Mouse (Mus musculus) T-helper 1 cell (primary cell): Measurements from ENCODE around the gene Hmg20b.

Source experiments
- in situ Hi-C: fragments of 300-600 bp; cut with MboI, MseI; formaldehyde crosslinking; loops from one replicate; pipeline ENCODE4 v1.15.1; 2025; ENCODE audit warnings: high pct_unique_total_duplicates

Gene Hmg20b

DNA sequence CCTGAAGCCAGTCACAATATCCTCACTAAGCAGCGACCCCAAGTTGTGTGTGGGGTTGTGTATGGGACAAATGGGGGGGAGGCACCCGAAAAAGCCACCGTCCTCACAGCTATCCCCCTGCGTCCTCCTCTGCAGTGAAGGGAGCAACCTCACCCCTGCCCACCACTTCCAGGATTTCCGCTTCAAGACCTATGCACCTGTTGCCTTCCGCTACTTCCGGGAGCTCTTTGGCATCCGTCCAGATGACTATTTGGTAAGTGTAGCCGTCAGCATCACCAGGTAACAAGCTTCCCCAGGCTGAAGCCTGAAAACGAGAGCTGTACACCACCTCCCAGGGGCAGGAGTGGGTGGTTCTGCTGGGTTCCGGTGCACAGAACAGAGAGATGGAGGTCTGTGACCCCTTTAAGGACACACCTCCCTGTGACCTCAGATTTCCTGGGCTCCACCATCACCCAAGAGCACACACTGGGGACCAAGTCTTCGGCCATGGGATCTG lies 44.1 kb downstream of the Hmg20b start:
- in situ Hi-C loops: no loop called here

DNA sequence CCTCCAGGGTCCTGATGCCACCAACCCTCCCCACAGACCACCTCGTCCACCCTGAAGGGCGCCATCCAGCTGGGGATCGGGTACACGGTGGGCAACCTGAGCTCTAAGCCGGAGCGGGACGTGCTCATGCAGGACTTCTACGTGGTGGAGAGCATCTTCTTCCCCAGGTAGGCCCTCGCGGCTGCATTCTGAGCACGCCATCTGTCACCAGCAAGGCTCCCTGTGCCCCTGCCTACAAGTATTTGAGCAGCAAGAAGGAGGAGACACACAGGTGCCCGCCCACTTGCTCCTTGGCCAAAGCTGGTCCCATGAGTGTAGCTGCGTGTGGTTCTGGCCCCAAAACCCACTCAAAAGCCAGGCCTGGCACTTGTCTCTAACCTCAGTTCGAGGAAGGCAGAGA lies 44.6 kb downstream of the Hmg20b start:
- in situ Hi-C loops: no loop called here

DNA sequence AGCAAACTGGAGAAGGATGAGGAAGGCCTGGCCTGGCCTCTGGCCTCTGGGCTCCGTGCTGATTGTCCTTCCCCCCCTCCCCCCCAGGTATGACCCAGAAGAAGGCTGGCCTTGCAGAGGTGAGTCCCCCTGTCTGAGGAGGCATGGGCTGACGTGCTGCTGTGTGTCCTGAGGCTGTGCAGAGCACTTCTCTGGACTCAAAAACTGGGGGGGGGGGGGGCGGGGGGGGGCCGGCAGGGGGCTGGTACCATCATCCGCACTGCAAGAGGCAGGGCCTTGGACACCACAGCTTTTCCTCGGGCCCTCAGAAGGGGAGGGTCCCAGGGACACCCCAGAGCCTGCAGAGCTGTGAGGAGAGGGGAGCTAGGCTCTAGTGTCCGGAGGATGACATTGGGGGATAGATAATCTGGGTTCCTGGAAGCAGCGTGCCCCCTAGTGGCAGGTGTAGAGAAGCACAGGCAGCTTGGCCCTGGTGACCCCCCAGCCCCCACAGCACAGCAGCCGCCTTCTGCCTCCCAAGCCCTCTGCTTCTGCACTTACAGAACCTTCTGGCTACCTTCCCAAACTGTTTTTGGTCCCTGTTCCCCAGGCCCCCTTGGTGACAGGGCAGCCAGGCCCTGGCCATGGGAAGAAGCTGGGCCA lies 45.6 kb downstream of the Hmg20b start:
- in situ Hi-C loops: no loop called here

DNA sequence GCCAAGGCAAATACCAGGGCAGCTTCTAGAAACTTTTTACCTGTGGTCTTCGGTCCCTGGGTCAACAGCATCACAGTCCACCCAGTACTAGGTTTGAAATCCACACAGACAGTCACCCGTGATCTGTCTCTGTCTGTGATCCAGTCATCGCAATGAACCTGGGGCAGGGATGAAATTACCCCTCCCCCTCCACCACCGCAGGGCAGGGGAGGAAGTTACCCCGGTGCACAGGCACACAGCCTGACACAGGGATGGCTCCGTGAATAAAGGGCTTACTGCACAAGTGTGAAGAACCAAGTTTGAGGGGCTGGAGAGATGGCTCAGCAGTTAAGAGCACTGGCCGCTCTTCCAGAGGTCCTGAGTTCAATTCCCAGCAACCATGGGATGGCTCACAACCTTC lies 46.5 kb downstream of the Hmg20b start:
- in situ Hi-C loops: no loop called here

DNA sequence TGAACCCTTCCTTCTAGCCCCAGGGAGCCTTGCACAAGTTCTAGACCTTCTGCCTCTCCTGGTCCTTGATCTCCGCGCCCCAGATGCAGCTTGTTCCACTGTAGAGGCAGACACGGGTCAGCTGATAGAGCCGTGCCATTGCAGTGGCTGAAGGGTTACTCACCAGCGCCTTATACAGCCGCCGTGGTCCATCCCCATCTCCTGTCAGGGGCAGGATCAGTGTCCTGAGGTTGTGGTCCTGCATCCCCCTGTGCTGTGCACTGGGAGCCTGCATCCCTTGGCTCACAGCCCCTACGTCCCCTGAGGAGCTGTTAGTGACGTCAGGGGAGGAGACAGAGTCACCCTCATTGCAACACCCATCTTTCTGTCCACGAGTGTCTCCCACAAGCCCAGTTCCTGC lies 47.0 kb downstream of the Hmg20b start:
- in situ Hi-C loops: no loop called here

DNA sequence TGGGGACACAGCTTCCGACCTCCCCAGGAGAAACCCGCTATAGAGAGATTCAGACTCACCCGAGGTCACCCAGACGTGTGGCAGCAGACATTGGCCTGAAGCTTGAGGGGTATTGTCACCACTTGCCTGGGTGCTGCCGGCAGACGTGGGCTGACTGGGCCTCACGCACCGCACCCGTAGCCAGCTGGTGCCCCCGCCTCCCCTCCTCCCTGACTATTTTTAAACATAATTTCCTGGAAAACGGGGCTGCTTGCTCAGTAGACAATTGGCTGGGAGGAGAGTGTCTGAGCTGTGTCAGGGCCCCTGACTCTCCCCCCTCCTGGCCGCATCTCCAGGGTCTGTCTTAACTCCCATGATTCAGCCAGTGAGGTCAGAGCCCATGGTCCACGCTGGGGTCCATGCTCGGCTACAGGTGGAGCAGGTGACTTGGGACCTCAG lies 47.5 kb downstream of the Hmg20b start:
- in situ Hi-C loops: no loop called here

DNA sequence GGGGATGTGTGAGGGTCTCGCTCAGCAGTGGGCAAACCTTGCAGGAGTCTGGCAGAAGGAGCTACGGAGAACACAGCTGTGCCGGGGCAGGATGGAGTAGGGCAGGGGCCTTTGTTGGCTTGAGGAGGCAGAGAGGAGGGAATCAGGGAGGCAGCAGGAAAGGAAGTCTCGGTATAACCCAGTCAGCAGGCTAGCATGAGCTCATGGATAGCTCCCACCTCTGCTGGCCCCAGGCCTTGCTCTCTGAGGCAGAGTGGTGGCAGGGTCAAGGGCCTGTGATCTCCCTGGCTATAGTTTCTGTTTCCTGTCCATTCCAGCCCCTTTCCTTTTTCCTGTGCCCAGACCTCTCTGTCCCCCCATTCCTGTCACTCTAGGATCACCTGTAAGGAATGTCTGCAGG lies 48.0 kb downstream of the Hmg20b start:
- in situ Hi-C loops: no loop called here

DNA sequence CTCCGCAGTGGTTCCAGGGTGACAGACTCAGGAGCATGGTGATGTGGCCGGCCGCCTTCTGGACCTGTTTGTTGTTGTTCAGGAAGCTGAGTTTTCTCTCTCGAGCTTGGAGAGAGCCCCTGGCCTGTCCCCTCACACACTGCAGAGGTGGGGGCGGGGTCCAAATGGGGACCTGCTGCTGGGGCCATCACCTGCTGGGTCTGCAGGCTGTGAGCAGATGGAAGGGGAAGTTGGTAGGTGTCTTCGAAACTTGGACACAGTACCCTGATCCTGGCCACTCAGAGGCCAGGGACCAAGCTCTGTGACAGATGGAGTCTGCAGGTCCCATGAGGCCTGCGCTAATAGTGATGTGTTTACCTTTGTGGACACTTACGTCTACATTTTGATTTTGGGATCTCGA lies 49.0 kb downstream of the Hmg20b start:
- in situ Hi-C loops: no loop called here

DNA sequence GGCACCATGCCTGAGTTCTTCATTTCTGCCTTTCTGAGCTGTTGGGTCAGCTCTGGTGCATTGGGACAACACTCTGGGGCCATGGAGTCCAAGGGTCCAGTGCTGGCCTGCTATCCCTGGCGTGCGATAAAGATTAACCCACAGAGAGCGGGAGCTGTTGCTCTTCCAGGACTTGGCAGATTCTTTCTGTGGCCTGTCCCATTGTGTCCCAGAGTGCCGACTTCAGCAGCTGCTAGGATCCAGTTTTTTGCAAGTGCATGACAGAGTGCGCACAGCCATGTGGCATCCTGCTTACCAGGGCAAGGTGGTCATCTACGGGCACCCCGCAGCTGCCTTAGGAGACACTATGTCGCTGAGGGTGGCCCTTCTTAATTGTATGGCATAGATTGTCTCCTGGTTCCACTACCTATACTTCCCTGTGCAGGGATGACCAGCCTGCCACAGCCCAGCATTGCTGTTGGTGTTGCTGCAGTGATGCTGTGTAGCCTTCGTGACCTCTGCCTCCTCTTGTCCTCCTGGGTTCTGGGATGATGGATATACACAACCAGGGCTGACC lies 49.9 kb downstream of the Hmg20b start:
- in situ Hi-C loops: no loop called here

DNA sequence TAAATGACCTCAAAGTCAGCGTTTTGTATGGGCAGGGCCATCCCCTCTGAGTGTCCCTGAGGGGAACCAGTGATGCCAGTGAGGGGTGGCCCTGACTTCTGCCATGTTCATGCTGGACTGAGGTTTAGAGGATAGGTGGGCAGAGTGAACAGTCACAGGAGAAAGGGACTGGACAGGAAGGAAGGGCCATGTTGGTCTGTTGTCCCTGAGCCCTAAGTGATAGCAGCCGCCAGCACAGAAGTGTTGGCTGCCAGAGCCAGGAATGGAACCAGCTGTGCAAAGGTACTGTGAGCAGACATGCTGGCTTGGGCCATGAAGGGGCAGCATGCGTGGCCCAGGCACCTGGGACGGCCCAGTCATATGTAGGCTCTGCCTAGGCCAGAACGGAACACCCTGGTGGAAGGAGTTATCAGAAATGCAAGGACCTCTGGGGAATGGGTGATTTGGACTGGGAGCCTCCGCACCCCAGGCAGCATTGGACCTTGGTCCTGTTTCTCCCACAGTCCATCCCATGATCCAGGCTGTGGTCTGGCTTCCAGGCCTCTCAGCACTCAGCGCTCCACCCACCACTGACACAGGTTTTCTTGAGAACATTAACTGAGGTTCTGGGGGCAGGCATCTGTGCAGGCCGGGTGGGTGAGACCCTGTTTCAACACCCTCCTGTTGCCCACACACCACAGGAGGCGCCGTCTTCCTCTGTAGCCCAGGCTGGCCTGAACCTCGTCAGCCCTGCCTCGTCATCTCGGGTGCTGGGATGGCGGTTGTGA lies 50.5 kb downstream of the Hmg20b start:
- in situ Hi-C loops: no loop called here

DNA sequence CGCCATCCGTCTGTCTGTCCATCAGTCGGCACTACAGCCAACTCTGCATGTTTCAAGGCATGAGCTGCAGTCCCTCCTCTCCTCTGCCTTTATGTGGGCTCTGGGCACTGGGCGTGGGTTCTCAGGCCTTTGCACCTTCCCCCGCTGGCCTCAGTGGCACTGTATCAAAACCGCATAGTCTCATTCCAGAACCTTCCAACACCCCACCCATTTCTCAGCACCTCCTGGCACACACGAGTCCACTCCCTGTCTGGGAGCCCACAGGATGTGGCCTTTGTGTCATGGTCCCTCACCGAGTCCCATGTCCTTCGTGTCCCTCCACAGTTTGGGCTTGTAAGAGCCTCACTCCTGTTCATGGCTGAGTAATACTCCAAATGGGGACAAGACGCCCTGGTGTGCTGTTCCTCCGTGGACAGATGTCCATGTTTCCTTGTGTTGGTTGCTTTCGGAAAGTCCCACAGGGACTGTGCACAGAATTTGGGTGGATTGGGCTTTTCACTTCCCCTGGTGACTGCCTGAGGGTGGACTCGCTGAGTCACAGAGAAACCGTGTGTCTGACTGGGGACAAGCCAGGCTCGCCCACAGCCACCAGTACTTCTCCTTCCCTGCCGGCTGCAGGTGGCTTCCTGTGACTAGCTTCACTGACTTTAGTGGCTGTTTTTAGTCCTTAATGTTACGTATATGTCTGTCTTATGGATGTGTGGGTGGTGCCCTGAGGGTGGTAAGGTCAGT lies 51.7 kb downstream of the Hmg20b start:
- in situ Hi-C loops: no loop called here

DNA sequence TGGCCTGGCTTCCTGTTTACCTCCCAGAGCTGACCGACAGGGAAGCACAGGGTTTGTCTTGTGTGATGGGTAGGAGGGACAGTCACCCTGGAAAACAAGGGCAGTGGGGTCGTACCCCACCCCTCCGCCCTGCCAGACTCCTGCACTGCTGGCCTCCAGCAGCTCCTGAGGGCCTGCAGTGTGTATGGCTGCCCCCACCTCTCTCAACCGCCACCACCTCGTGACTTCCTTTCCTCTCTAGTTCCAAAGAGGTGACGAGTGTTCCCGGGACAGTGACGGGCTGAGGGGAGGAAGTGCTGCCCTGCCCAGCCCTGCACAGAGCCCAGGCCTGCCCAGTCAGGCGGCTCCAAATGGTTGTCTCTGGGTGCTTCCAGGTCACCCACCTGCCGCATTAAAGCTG lies 52.4 kb downstream of the Hmg20b start:
- in situ Hi-C loops: no loop called here

DNA sequence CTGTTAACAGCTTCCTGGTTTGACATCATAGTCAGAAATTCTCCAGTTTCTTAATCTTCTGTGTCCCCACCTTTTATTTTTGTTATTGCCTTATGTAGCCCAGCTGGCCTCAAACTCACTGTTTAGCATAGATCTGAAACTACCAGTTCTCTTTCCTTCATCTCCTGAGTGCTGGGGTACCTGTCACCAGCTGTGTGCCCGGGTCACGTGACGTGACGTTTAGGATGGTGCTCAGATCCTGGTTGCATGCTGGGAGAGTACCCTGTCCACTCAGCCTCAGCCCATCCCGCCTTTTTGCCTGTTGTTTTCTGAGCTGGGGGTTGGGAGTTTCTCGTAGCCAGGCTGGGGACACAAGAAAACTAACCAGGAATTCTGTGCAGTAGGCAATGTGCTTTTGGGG lies 53.0 kb downstream of the Hmg20b start:
- in situ Hi-C loops: no loop called here
